Mouse (Mus musculus): ENCODE results near the gene Stk33. TPM values are rescaled to one million over a fixed set of nuclear protein-coding genes. Genes with fewer than 3 reads are reported as not detected.
"Not testable (repeated sequence)": the region's sequence is repeated elsewhere in the genome, so short reads cannot be mapped to it uniquely, and the experiment has no call there.

Gene Stk33
- polyA plus RNA-seq, 1 experiment: 0.67 TPM

DNA sequence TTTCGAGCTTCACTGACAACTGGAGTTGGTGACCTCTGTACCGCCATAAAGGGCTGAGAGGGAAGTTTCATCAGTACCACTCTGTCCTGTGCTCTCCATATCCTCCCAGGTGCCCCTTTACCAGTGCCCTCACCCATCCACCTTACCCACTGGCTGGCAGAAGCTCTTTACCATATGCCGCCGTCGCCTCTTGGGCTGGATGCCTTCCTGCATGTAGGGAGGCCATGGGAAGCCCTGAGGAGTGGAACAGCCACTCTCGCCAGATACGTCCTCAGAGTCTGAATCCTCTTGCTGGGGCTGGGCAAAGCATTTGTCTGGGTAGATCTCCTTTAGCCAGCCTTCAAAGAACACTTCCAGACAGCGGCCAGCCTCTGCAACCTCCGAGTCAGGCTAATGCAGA is 16.0 kb upstream of the Stk33 start:
- Histone ChIP-seq H3K27ac (ENCODE audit: insufficient read depth, low read length) (no peak overlapping the region), H3K4me3 (ENCODE audit: insufficient read depth, low read length) (no peak overlapping the region), H3K4me1 (ENCODE audit: control insufficient read depth, insufficient read depth, low read length) (peaks cover 12% of the 10 kb centered on the region; the same call in 1 of the 2 replicates)
- no peak for TF ChIP-seq CTCF (IDR thresholded peaks at IDR 0.05; ENCODE audit: borderline replicate concordance, insufficient read depth, low read length)
- no peak for TF ChIP-seq POLR2A (IDR thresholded peaks at IDR 0.05; ENCODE audit: low read depth, low read length)

- Histone ChIP-seq H3K4me3 (ENCODE audit: insufficient read depth, low read length) (no peak overlapping the region), H3K4me1 (ENCODE audit: control insufficient read depth, insufficient read depth, low read length) (0 out of 2 replicates have a peak, but pooled peaks cover 3% of the 10 kb centered on the region), H3K27ac (ENCODE audit: insufficient read depth, low read length) (no peak overlapping the region)
- TF ChIP-seq POLR2A (IDR thresholded peaks at IDR 0.05; ENCODE audit: low read depth, low read length) (no peak), CTCF (IDR thresholded peaks at IDR 0.05; ENCODE audit: borderline replicate concordance, insufficient read depth, low read length) (no peak)
These were observed 9.2 kb upstream of the Stk33 start for GRCm38 (mm10) chr7:109448060-109448459.

DNA sequence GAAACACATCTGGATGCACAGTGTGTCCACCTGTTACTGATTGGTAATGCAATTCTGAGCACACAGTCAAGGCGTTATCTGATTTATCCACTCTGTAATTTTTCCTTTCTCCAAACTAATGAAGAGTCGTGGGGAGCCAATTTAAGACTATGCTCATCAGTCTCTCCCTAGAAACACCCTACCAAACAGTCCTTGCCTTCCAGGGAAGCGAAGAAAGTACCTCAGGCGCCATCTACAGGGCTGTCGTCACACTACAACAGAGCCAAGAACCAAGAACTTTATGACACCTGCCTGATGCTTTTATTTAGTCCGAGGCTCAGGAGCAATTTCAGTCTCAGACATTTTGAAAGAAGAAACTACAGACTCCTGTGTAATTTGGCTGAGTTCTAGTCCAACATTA is 6.1 kb upstream of the Stk33 start:
- peak; percentile 49; the same call in 1 of the 2 replicates for TF ChIP-seq CTCF (IDR thresholded peaks at IDR 0.05; ENCODE audit: borderline replicate concordance, insufficient read depth, low read length)
- no peak for TF ChIP-seq POLR2A (IDR thresholded peaks at IDR 0.05; ENCODE audit: low read depth, low read length)
- Histone ChIP-seq H3K4me1 (ENCODE audit: control insufficient read depth, insufficient read depth, low read length) (no peaks in the 10 kb centered on the region; the same call in 1 of the 2 replicates), H3K4me3 (ENCODE audit: insufficient read depth, low read length) (no peak overlapping the region), H3K27ac (ENCODE audit: insufficient read depth, low read length) (no peak overlapping the region)

DNA sequence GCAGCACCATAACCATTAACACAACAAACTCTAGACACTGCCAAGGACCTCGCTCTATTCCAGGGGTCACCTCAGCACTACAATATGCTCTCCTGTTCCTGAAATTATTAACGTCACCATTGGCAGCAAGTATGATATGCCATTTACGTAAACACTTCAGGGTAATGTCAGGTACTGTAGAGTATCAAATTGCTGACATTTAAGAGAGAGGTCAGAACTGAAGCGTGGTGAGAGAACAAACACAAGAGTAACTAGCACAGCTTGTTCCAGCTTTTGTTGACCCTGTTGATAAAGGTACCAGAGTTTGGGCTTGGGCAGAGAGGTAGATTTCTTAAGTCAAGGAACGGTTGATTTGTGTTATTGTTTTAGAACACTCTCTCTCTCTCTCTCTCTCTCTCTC is 3.9 kb upstream of the Stk33 start:
- Histone ChIP-seq H3K27ac (ENCODE audit: insufficient read depth, low read length) (no peak overlapping the region), H3K4me3 (ENCODE audit: insufficient read depth, low read length) (no peak overlapping the region), H3K4me1 (ENCODE audit: control insufficient read depth, insufficient read depth, low read length) (peaks cover 3% of the 10 kb centered on the region; the same call in 1 of the 2 replicates)
- TF ChIP-seq POLR2A (IDR thresholded peaks at IDR 0.05; ENCODE audit: low read depth, low read length) (no peak), CTCF (IDR thresholded peaks at IDR 0.05; ENCODE audit: borderline replicate concordance, insufficient read depth, low read length) (no peak)

- no peak for TF ChIP-seq POLR2A (IDR thresholded peaks at IDR 0.05; ENCODE audit: low read depth, low read length)
- no peak for TF ChIP-seq CTCF (IDR thresholded peaks at IDR 0.05; ENCODE audit: borderline replicate concordance, insufficient read depth, low read length)
- Histone ChIP-seq H3K4me1 (ENCODE audit: control insufficient read depth, insufficient read depth, low read length) (peaks cover 3% of the 10 kb centered on the region; the same call in 1 of the 2 replicates), H3K4me3 (ENCODE audit: insufficient read depth, low read length) (no peak overlapping the region), H3K27ac (ENCODE audit: insufficient read depth, low read length) (no peak overlapping the region)
These were observed 1.9 kb upstream of the Stk33 start for GRCm38 (mm10) chr7:109440697-109441269.

DNA sequence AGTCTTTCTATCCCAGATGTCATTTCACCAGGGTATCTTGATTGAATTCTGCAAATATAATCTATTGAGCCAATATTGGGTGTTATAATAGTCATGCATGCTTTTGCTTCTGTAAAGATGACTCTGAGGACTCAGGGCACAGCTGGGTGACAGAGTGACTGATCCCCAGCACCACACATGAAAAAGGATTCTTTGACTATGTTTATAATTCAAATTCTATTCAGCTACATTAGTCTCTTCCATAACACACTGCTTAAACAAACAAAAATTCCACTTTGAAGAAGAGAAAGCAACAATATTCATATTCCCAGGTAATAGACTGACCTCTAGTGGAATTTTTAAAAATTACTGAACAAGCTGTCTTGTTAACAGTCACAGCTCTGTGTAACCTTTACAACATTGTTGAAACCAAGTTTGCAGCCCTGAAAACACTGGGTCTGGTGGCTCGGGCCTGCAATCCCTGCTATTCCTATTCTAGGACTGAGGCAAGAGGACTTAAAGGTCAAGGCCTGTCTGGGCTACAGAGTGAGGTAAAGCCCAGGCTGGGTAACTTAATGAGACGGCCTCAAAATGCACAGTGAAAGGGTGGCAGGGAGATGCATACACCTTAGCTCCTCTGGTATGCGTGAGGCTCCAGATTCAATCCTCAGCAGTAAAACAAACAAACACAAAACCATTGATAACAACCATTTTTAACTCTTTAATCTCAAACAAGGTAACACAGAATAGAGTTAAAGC is 14.3 kb downstream of the Stk33 start:
- Histone ChIP-seq H3K4me1 (ENCODE audit: control insufficient read depth, insufficient read depth, low read length) (no peaks in the 10 kb centered on the region), H3K27ac (ENCODE audit: insufficient read depth, low read length) (no peak overlapping the region), H3K4me3 (ENCODE audit: insufficient read depth, low read length) (no peak overlapping the region)
- no peak for TF ChIP-seq CTCF (IDR thresholded peaks at IDR 0.05; ENCODE audit: borderline replicate concordance, insufficient read depth, low read length)
- TF ChIP-seq POLR2A (IDR thresholded peaks at IDR 0.05; ENCODE audit: low read depth, low read length): no peak

- H3K4me3 ChIP-seq (ENCODE audit: insufficient read depth, low read length): no peak overlapping the region
- no peak for TF ChIP-seq CTCF (IDR thresholded peaks at IDR 0.05; ENCODE audit: borderline replicate concordance, insufficient read depth, low read length)
- TF ChIP-seq POLR2A (IDR thresholded peaks at IDR 0.05; ENCODE audit: low read depth, low read length): no peak
- no peaks in the 10 kb centered on the region for H3K4me1 ChIP-seq (ENCODE audit: control insufficient read depth, insufficient read depth, low read length)
- H3K27ac ChIP-seq (ENCODE audit: insufficient read depth, low read length): no peak overlapping the region
These were observed 16.1 kb downstream of the Stk33 start for GRCm38 (mm10) chr7:109422803-109423202.

DNA sequence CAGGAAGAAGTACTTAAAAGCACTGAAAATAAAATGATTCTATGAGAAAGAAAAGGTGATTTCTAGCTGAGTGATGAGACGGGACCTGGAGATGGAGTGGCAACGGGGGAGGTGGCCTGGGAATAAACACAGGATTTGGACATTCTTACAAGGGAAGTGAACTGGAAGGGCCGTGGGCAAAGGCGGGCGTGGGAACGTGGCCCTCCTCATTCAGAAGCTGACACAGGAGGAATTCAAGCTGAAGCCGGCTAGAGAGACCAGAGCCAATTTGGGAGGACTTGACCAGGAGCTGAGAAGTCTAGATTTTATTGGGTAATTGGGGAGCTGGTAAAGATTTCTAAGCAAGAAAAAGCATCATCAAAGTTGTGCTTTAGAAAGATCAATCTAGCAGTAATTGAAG is 33.4 kb downstream of the Stk33 start:
- H3K4me1 ChIP-seq (ENCODE audit: control insufficient read depth, insufficient read depth, low read length): peaks cover 2% of the 10 kb centered on the region; the same call in 1 of the 2 replicates
- no peak overlapping the region for H3K4me3 ChIP-seq (ENCODE audit: insufficient read depth, low read length)
- TF ChIP-seq POLR2A (IDR thresholded peaks at IDR 0.05; ENCODE audit: low read depth, low read length): no peak
- no peak for TF ChIP-seq CTCF (IDR thresholded peaks at IDR 0.05; ENCODE audit: borderline replicate concordance, insufficient read depth, low read length)
- H3K27ac ChIP-seq (ENCODE audit: insufficient read depth, low read length): no peak overlapping the region

DNA sequence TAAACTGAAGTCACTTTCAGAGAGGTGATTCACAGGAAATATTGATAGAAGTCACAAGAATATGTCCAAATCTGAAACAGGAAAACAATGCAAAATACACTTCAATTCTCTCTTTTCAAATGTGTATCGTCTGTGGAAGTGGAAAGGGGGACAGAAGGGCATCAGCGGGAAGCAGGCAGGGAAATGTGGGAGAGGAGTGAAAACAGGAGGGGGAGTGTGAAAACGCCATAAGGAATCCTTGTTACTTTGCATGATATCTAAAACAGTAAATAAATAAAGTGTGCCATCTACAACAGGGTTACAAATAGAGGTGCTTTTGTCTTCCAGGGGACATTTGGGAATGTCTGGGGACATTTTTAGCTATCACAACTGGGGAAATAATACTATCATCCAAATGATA is 39.6 kb downstream of the Stk33 start:
- H3K4me3 ChIP-seq (ENCODE audit: insufficient read depth, low read length): no peak overlapping the region
- H3K27ac ChIP-seq (ENCODE audit: insufficient read depth, low read length): no peak overlapping the region
- no peak for TF ChIP-seq POLR2A (IDR thresholded peaks at IDR 0.05; ENCODE audit: low read depth, low read length)
- no peak for TF ChIP-seq CTCF (IDR thresholded peaks at IDR 0.05; ENCODE audit: borderline replicate concordance, insufficient read depth, low read length)
- H3K4me1 ChIP-seq (ENCODE audit: control insufficient read depth, insufficient read depth, low read length): no peaks in the 10 kb centered on the region

DNA sequence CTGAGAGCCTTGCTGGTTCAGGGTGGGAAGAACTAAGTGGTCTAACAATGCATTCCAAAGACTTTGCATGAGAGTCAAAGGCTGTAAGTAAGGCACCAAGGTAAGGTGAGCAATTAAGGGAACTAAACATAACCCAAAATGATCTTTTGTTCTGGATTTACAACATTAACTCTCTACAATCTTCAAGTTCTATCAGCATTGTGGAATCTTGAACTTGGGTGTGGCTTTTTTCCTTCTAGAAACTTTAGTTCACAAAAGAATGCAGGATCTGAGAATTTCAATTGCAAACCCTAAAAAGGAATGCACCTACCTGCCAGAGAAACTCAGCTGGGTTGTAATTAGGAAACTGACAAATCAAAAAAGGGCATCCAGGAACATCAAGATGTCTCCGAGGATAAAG is 57.8 kb downstream of the Stk33 start:
- no peak overlapping the region for H3K27ac ChIP-seq (ENCODE audit: insufficient read depth, low read length)
- TF ChIP-seq POLR2A (IDR thresholded peaks at IDR 0.05; ENCODE audit: low read depth, low read length): no peak
- H3K4me3 ChIP-seq (ENCODE audit: insufficient read depth, low read length): no peak overlapping the region
- no peaks in the 10 kb centered on the region for H3K4me1 ChIP-seq (ENCODE audit: control insufficient read depth, insufficient read depth, low read length)

DNA sequence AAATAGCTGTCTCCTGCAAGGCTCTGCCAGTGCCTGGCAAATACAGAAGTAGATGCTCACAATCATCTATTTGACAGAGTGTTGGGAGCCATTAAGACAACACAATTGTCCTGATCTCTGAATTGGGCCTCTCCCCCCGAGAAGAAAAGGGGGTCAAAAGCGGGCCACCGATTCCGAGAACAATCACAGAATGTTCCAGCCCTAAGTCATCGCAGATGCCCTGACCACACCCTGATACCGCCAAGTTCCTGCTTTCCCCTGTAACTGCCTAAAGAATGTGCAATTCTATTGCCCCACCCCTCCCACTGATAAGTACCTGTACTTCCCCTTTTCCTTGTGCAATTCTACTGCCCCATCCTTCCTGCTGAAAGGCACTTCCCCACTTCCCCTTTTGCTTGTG is 65.3 kb downstream of the Stk33 start:
- H3K4me3 ChIP-seq (ENCODE audit: insufficient read depth, low read length); H3K27ac ChIP-seq (ENCODE audit: insufficient read depth, low read length); H3K4me1 ChIP-seq (ENCODE audit: control insufficient read depth, insufficient read depth, low read length): not testable (repeated sequence)
